Mouse (Mus musculus) embryonic facial prominence, embryonic 13.5 days (tissue): ENCODE measurements around the gene 4932438H23Rik. TPM values are rescaled to one million over a fixed set of nuclear protein-coding genes. Genes with fewer than 3 reads are reported as not detected.

Source experiments
- ATAC-seq: fragments of 200-750 bp; cut with Nextera tagmentation; 2 replicates; pipeline ENCODE4 v1.8.0; 2017; ENCODE audit warnings: low read depth; ENCODE audit not compliant: insufficient number of reproducible peaks, insufficient read depth, low FRiP score, low TSS enrichment
- H3K27ac ChIP-seq: fragments of 300-500 bp; sonication (generic); 2 replicates; pipeline ENCODE4 v1.5.1; 2015; ENCODE audit warnings: moderate library complexity, mild to moderate bottlenecking, inconsistent platforms
- H3K27me3 ChIP-seq: fragments of 300-500 bp; sonication (generic); 2 replicates; pipeline ENCODE4 v1.6.1; 2015; ENCODE audit warnings: mild to moderate bottlenecking, inconsistent platforms
- H3K36me3 ChIP-seq: fragments of 300-500 bp; sonication (generic); 2 replicates; pipeline ENCODE4 v1.6.1; 2015; ENCODE audit warnings: mild to moderate bottlenecking, inconsistent platforms
- H3K4me1 ChIP-seq: fragments of 300-500 bp; sonication (generic); 2 replicates; pipeline ENCODE4 v1.6.1; 2015; ENCODE audit warnings: inconsistent platforms
- H3K4me2 ChIP-seq: fragments of 300-500 bp; sonication (generic); 2 replicates; pipeline ENCODE4 v1.6.1; 2015; ENCODE audit warnings: moderate library complexity, mild to moderate bottlenecking, inconsistent platforms
- H3K4me3 ChIP-seq: fragments of 300-500 bp; sonication (generic); 2 replicates; pipeline ENCODE4 v1.5.1; 2015; ENCODE audit warnings: mild to moderate bottlenecking, inconsistent platforms
- H3K9ac ChIP-seq: fragments of 300-500 bp; sonication (generic); 2 replicates; pipeline ENCODE4 v1.6.1; 2015; ENCODE audit warnings: mild to moderate bottlenecking, inconsistent platforms
- H3K9me3 ChIP-seq: fragments of 300-500 bp; sonication (generic); 2 replicates; pipeline ENCODE4 v1.6.1; 2016; ENCODE audit warnings: inconsistent platforms
- WGBS: fragments of 180-500 bp; shearing (Covaris S2); methylation state at CpG from one replicate; pipeline ENCODE4 v1.1.7; 2015; ENCODE audit warnings: mixed read lengths; 5-methylcytosine and 5-hydroxymethylcytosine counted together
- polyA plus RNA-seq: library from polyadenylated mRNA; unstranded; fragments of >200 nt; fragmentation: Nextera tagmentation; extraction: Ambion mirVana; gene quantifications from 2 replicates; pipeline ENCODE4 v1.2.1, GENCODE M21; 2015

Gene 4932438H23Rik
- polyA plus RNA-seq, 1 experiment from 2014 or later: not detected

GRCm38 (mm10) chr16:91055150-91055549 is 39.8 kb downstream of the 4932438H23Rik start:
- H3K4me2 ChIP-seq: no peak overlapping the region

GRCm38 (mm10) chr16:91053599-91053998 is 41.3 kb downstream of the 4932438H23Rik start:
- Histone ChIP-seq H3K27ac (no peak overlapping the region), H3K9ac (no peak overlapping the region), H3K27me3 (peaks cover 15% of the 10 kb centered on the region), H3K4me1 (peaks cover 10% of the 10 kb centered on the region; the same call in 1 of the 2 replicates), H3K9me3 (no peaks in the 10 kb centered on the region), H3K4me3 (no peak overlapping the region), H3K36me3 (no peaks in the 10 kb centered on the region), H3K4me2 (0 out of 2 replicates have a peak overlapping the region, but pooled peaks have one; percentile 16)
- 43% methylated on average over 8 of the region's 8 CpGs for WGBS
- no peak for ATAC-seq

More at GRCm38 (mm10) chr16:91055150-91055549, 39.8 kb downstream of the 4932438H23Rik start:
- H3K9ac ChIP-seq: no peak overlapping the region
- H3K27me3 ChIP-seq: peaks cover 15% of the 10 kb centered on the region
- no peak for ATAC-seq
- 63% methylated on average over 5 of the region's 5 CpGs for WGBS
- no peak overlapping the region for H3K27ac ChIP-seq
- no peaks in the 10 kb centered on the region for H3K9me3 ChIP-seq
- H3K4me1 ChIP-seq: peaks cover 10% of the 10 kb centered on the region; the same call in 1 of the 2 replicates
- H3K4me3 ChIP-seq: no peak overlapping the region
- H3K36me3 ChIP-seq: no peaks in the 10 kb centered on the region

- Histone ChIP-seq H3K9me3 (no peaks in the 10 kb centered on the region), H3K27ac (no peak overlapping the region), H3K4me1 (peaks cover 16% of the 10 kb centered on the region), H3K9ac (no peak overlapping the region), H3K27me3 (no peaks in the 10 kb centered on the region; the same call in 1 of the 2 replicates), H3K4me2 (peak overlapping the region; percentile 70), H3K4me3 (no peak overlapping the region), H3K36me3 (peaks cover 10% of the 10 kb centered on the region)
- no peak for ATAC-seq
- 59% methylated on average over 8 of the region's 8 CpGs for WGBS
Observed at GRCm38 (mm10) chr16:91045511-91045910, 49.4 kb downstream of the 4932438H23Rik start.

GRCm38 (mm10) chr16:91044270-91045182 is 50.4 kb downstream of the 4932438H23Rik start, which contains the start of gene Paxbp1:
Gene Paxbp1 (minus strand): TSS chr16:91044543.
- Histone ChIP-seq H3K9me3 (no peaks in the 10 kb centered on the region), H3K9ac (peak within 1 kb of the TSS; percentile 97), H3K4me1 (peaks cover 16% of the 10 kb centered on the region), H3K36me3 (peaks cover 15% of the 10 kb centered on the region), H3K27ac (peak within 1 kb of the TSS; percentile 97), H3K4me3 (peak within 1 kb of the TSS; percentile 88), H3K4me2 (peak within 1 kb of the TSS; percentile 70), H3K27me3 (no peaks in the 10 kb centered on the region)
- ATAC-seq: peak; percentile 94
- WGBS: 2% methylated on average over 67 of the region's 70 CpGs

- WGBS: under 1% methylated on average over 54 of the region's 63 CpGs
- peak; percentile 78 for ATAC-seq
- peak overlapping the region; percentile 88 for H3K4me3 ChIP-seq
- peak overlapping the region; percentile 97 for H3K27ac ChIP-seq
- H3K9ac ChIP-seq: peak overlapping the region; percentile 97
- no peaks in the 10 kb centered on the region for H3K27me3 ChIP-seq
- H3K4me2 ChIP-seq: peak overlapping the region; percentile 70
- peaks cover 22% of the 10 kb centered on the region for H3K36me3 ChIP-seq
- H3K4me1 ChIP-seq: peaks cover 16% of the 10 kb centered on the region
- no peaks in the 10 kb centered on the region for H3K9me3 ChIP-seq
Observed at GRCm38 (mm10) chr16:91043461-91044248, 51.3 kb downstream of the 4932438H23Rik start.

- no peaks in the 10 kb centered on the region for H3K9me3 ChIP-seq
- no peak overlapping the region for H3K27ac ChIP-seq
- no peak for ATAC-seq
- 41% methylated on average over 1 of the region's 1 CpGs for WGBS
- H3K36me3 ChIP-seq: peaks cover 32% of the 10 kb centered on the region
- H3K4me1 ChIP-seq: peaks cover 16% of the 10 kb centered on the region
- H3K27me3 ChIP-seq: no peaks in the 10 kb centered on the region
- peak overlapping the region; percentile 70 for H3K4me2 ChIP-seq
- H3K9ac ChIP-seq: peak overlapping the region; percentile 65
- H3K4me3 ChIP-seq: peak overlapping the region; percentile 88
Observed at GRCm38 (mm10) chr16:91042640-91043039, 52.3 kb downstream of the 4932438H23Rik start.

- no peak for ATAC-seq
- peaks cover 82% of the 10 kb centered on the region for H3K36me3 ChIP-seq
- WGBS: 90% methylated on average over 10 of the region's 10 CpGs
Observed at GRCm38 (mm10) chr16:91035866-91036265, 59.1 kb downstream of the 4932438H23Rik start.

GRCm38 (mm10) chr16:91030751-91031150 is 64.2 kb downstream of the 4932438H23Rik start:
- WGBS: 92% methylated on average over 4 of the region's 4 CpGs
- peaks cover 83% of the 10 kb centered on the region for H3K36me3 ChIP-seq
- no peak overlapping the region for H3K4me2 ChIP-seq
- H3K4me1 ChIP-seq: no peaks in the 10 kb centered on the region
- no peak for ATAC-seq
- no peak overlapping the region for H3K9ac ChIP-seq
- H3K27ac ChIP-seq: no peak overlapping the region
- H3K27me3 ChIP-seq: no peaks in the 10 kb centered on the region
- H3K4me3 ChIP-seq: no peak overlapping the region
- no peaks in the 10 kb centered on the region for H3K9me3 ChIP-seq

More at GRCm38 (mm10) chr16:91035866-91036265, 59.1 kb downstream of the 4932438H23Rik start:
- Histone ChIP-seq H3K27me3 (no peaks in the 10 kb centered on the region), H3K9ac (no peak overlapping the region), H3K4me1 (peaks cover under 1% of the 10 kb centered on the region; the same call in 1 of the 2 replicates), H3K27ac (no peak overlapping the region), H3K4me3 (no peak overlapping the region), H3K4me2 (no peak overlapping the region), H3K9me3 (no peaks in the 10 kb centered on the region)

- Histone ChIP-seq H3K4me2 (no peak overlapping the region), H3K27ac (no peak overlapping the region), H3K4me1 (no peaks in the 10 kb centered on the region), H3K9ac (no peak overlapping the region), H3K4me3 (no peak overlapping the region), H3K36me3 (peaks cover 85% of the 10 kb centered on the region), H3K27me3 (no peaks in the 10 kb centered on the region), H3K9me3 (no peaks in the 10 kb centered on the region)
- no peak for ATAC-seq
- 91% methylated on average over 2 of the region's 2 CpGs for WGBS
Observed at GRCm38 (mm10) chr16:91029901-91030300, 65.0 kb downstream of the 4932438H23Rik start.

- Histone ChIP-seq H3K9me3 (no peaks in the 10 kb centered on the region), H3K36me3 (peaks cover 86% of the 10 kb centered on the region), H3K4me1 (no peaks in the 10 kb centered on the region), H3K27ac (no peak overlapping the region), H3K4me3 (no peak overlapping the region), H3K4me2 (no peak overlapping the region), H3K27me3 (no peaks in the 10 kb centered on the region), H3K9ac (no peak overlapping the region)
- no peak for ATAC-seq
- WGBS: 93% methylated on average over 8 of the region's 8 CpGs
Observed at GRCm38 (mm10) chr16:91029161-91029743, 65.7 kb downstream of the 4932438H23Rik start.

GRCm38 (mm10) chr16:91026290-91026689 is 68.6 kb downstream of the 4932438H23Rik start:
- Histone ChIP-seq H3K9ac (no peak overlapping the region), H3K4me2 (no peak overlapping the region), H3K27ac (no peak overlapping the region), H3K9me3 (0 out of 2 replicates have a peak, but pooled peaks cover 3% of the 10 kb centered on the region), H3K4me3 (no peak overlapping the region), H3K27me3 (no peaks in the 10 kb centered on the region), H3K36me3 (peaks cover 84% of the 10 kb centered on the region), H3K4me1 (no peaks in the 10 kb centered on the region)
- WGBS: 82% methylated on average over 4 of the region's 4 CpGs
- ATAC-seq: no peak
